Mouse (Mus musculus): ENCODE measurements at regions not wholly inside any gene's neighbourhood (a gene's known extent, or its start where the extent isn't known, plus 50 kb on each side); places are given as distances from the start of the nearest gene placed in this dataset.

- no peak for DNase-seq (ENCODE audit: low spot score in 2 of 2)
- intact Hi-C loops (cut with DNase I), result no loop called here
These were observed 355.6 kb upstream of the Cdh6 start for GRCm38 (mm10) chr15:13529050-13529449.

Measured in left cerebral cortex, postnatal 36 days (tissue).